Mouse (Mus musculus) liver, adult 2 months (tissue): ENCODE results near the gene Hoxc4.

ENCODE experiments used
- CTCF ChIP-seq: fragments of 200-500 bp; IDR thresholded peaks from 2 replicates; pipeline ENCODE4 v1.5.1; 2011; ENCODE audit warnings: low read depth, low read length, control low read depth
- POLR2A ChIP-seq: fragments of 200-500 bp; IDR thresholded peaks from 2 replicates; pipeline ENCODE4 v1.6.1; 2011; ENCODE audit warnings: low read length, control low read depth; ENCODE audit not compliant: insufficient read depth; ENCODE audit errors: extremely low read depth

- TF ChIP-seq POLR2A, result no peak
- no peak for TF ChIP-seq CTCF
These were observed 20.2 kb downstream of the Hoxc4 start for GRCm38 (mm10) chr15:103038701-103039480.
